Mouse (Mus musculus) common myeloid progenitor, adult 5-6 weeks (primary cell): ENCODE data around the gene BC025920. TPM values are rescaled to one million over a fixed set of nuclear protein-coding genes. Genes with fewer than 3 reads are reported as not detected.
A peak's percentile ranks its signal among the peaks of the same experiment; 100 is the strongest.

Experiments
- ATAC-seq: replicated peaks from 2 replicates; pipeline ENCODE4 v1.8.0; 2016; ENCODE audit warnings: low read depth, mild to moderate bottlenecking, moderate TSS enrichment, inconsistent platforms; ENCODE audit not compliant: poor library complexity, severe bottlenecking
- total RNA-seq: library from RNA; stranded (forward); fragments of 200-1000, 187-1606 nt; gene quantifications from 2 replicates; pipeline ENCODE4 v1.2.3, GENCODE M21; 2017

BC025920 gene
- total RNA-seq, 1 experiment from 2014 or later: 1.4 TPM

DNA sequence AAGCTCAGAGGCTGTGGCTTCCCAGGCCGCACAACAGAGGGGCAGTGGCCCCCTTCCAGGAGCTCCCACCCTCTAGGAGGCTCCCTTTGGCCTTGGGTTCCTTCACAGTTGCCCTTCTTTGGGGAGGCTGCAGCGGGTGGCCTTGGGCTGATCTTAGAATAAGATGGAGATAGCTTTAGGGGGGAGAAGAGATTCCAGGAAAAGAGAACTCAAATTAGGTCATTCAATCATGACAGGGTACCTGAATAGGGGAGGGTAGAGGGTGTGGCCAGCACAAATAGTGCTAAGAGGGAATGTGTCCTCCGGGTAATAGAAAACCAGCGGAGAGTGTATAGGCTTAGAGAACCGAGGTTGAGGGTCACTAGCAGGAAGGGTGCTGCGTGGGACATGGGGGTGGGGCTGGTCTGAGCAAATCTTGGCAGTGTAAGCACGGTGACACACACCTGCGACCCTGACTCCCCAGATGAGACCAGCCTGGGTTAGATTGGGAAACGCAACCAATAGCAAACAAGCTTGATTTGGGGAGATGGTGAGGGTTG, 33.9 kb upstream of the BC025920 start:
- ATAC-seq: 0 out of 2 replicates have a peak, but pooled peaks have one; percentile 1

DNA sequence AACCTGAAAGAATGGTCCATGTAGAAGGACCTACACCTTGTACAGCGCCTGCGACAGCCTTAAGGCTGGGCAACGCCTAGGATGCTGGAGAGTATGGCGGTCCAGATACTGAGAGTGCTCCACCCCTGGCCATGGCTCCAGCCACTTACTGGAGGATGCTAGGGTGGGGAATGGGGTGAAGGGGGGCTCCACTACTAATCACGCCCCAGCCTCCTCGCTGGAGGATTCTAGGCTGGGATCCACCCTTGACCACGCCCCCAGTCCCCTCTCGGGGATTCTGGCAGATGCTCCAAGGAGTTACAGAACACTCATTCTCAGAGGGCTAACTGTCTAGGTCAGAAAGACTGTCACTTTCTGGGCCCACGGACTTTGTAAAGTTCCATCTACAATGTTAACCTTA, 33.1 kb upstream of the BC025920 start:
- ATAC-seq: no peak

- ATAC-seq: no peak
These were observed 31.7 kb upstream of the BC025920 start, which contains the start of gene Tle2 for GRCm38 (mm10) chr10:81574081-81575056. Tle2 (plus strand) TSS chr10:81574561.

DNA sequence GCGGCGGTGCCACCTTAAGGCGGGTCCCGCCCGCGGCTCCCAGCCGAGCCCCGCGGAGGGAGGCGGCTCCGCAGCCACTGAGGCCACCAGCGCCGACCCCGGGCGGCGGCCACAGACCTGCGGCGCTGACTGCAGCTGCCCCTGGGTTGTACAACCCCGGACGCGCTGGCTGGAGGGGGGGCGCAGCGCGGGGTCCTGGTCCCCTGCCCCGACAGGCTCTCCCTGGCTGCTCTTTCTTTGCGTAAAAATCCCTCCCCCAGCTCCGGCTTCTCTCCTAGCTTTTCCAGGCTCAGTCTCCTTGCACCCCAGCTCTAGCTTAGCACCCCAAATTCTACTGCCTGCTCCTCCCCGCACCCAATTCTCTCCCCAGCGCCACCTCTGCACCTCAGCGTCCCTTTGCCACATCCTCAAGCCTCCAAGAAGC, 30.9 kb upstream of the BC025920 start:
- ATAC-seq: no peak

- ATAC-seq: no peak
These were observed 30.4 kb upstream of the BC025920 start for GRCm38 (mm10) chr10:81575695-81576094.

- peak; percentile 24 for ATAC-seq
These were observed 26.1 kb upstream of the BC025920 start for GRCm38 (mm10) chr10:81579967-81580366.

- peak; percentile 84 for ATAC-seq
These were observed 25.5 kb upstream of the BC025920 start for GRCm38 (mm10) chr10:81580441-81581070.

- ATAC-seq: no peak
These were observed 22.7 kb upstream of the BC025920 start for GRCm38 (mm10) chr10:81583347-81583746.

- peak; percentile 27; the same call in 1 of the 2 replicates for ATAC-seq
These were observed 17.3 kb upstream of the BC025920 start for GRCm38 (mm10) chr10:81588739-81589138.

GRCm38 (mm10) chr10:81591846-81592245, 14.2 kb upstream of the BC025920 start:
- ATAC-seq: no peak

DNA sequence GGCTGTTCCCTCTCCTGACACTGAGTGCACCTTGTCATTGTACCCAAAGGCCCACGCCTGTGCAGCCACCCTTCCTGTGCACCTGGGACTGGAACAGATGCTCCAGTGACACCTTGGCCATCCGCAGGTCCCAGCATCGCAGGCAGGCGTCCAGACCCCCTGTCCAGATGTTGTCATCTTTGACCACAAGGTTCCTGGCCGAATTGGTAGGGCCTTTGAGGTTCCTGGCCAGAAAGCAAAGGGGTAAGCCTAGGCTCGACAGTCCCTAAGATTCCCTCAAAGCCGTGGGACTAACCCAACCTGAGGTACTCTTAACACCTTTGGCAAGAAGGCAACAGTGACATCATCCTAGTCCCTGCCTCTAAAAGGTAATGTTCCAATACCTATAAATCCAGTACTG, 13.4 kb upstream of the BC025920 start:
- ATAC-seq: no peak

- ATAC-seq: no peak
These were observed 12.8 kb upstream of the BC025920 start for GRCm38 (mm10) chr10:81593223-81593622.

DNA sequence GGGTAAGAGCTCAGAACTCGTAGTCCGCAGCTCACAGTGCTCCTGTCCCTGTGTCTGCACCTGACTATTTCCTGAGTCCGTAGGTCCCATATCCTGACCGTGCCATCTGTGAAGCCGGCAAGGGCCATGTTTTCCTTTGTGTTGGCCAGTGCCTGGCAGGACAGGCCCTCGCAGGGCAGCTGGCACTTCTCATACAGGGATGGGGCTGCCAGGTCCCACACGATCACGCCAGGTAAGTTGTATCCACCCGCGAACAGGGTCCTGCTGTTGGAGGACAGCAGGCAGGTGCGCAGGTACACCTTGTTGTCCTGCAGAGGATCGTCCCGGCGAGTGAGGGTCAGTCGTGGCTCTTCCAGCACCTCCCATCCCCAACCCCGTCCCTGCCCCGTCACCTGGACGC, 12.1 kb upstream of the BC025920 start:
- no peak for ATAC-seq

DNA sequence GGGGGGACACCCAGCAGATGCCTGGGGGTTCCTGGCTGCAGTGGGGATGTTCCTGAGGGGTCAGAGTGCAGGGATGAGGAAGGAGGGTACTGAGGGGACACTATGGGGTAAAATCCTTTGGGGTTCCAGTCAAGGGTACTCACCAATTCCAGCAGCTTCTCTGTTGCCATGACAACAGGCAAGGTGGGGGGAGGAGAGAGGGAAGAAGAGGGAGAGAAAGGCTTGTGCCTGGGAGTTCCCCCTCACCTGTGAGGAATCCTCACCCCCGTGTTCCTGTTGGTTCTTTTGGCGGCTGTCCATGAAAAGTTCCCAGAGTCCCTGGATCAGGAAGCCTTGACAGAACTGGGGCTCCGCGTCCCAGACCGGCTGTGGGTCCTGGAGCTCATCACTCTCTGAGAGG, 10.5 kb upstream of the BC025920 start:
- no peak for ATAC-seq

DNA sequence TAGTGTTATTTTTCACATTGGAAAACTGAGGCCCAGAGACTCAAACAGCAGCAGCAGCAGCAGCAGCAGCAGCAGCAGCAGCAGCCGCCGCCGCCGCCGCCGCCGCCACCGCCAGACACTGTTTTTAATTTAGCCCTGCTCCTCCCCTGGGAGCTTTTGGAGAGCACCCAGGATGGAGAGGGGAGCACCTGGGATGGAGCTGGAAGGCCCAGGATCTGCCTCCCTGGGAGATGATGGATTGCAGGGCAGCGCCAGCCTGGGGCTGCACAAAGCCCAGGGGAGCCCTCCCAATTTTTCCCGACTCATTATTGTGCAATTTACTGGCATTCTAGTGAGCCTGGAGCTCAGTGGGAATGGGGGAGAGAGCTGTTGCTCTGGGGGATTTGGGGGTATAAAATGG, 9.5 kb upstream of the BC025920 start:
- ATAC-seq: no peak

DNA sequence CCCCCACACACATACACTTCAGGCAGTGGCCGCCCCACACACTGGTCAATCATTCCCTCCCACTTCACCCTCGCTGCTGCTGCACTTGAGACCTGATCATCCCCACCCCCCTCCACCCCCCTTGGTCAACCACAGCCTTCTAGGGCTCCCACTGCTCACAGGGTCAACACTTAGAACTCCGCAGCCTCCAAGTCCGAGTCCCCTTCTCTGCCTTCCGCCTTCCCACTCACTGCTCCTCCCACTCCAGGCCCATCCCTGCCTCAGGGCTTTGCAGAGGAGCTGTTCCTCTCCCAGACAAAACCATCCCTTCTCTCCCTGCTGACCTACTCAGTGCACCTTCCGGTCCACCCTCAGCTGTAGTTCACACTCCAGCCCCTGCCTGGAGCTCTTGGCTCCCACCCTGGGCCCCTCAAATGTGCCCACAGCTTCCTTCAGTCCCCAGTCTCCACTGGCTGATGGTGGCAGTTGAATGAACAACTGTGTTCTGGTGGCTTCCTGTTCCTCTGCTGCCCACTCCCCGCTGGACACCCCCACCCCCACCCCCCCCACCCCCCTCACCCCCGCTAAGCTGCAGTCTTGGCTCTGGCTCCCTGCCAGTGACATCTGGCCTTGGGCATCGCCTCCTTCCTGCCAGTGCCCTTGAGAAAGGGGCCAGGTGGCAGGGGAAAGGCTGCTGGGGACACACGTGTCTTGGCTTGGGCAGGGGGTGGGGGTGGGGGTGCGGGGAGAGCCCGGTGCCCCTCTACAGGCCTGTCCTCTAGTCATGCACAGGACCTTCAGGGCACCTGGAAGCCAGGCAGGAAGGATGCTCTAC, 8.7 kb upstream of the BC025920 start:
- peak; percentile 51 for ATAC-seq

- no peak for ATAC-seq
These were observed 7.7 kb upstream of the BC025920 start for GRCm38 (mm10) chr10:81598342-81598741.

GRCm38 (mm10) chr10:81598871-81599270, 7.2 kb upstream of the BC025920 start:
- no peak for ATAC-seq

DNA sequence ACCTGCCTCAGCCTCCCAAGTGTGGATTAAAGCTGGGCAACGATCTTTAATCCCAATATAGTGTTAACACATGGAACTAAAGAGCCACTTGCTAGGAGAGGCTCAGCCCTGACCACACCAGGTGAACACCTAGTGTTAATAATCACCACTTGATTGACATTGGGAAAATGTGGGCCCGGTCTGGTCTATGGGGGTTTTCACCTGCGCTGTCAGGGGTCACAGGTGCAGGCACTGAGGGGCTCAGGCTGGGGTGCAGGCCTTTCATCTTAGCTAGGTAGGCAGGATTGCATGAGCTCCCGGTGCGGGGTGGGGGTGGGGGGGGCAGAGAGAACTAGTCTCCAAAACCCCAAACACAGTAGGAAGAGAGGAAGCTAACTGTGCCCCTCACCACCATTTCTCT, 6.4 kb upstream of the BC025920 start:
- no peak for ATAC-seq

GRCm38 (mm10) chr10:81600096-81600495, 6.0 kb upstream of the BC025920 start:
- ATAC-seq: no peak
